8 mouse cellular contexts compared by ENCODE assay signal in genomic region chr13:104227478-104227877, GRCm38 (mm10). TPM values are rescaled to one million over a fixed set of nuclear protein-coding genes. Genes with fewer than 3 reads are reported as not detected.
A peak's percentile ranks its signal among the peaks of the same experiment; 100 is the strongest.
DNase-seq lines count a peak whose midpoint lies in the region; ATAC-seq lines count a peak whose summit lies in the region.

No protein-coding gene starts in this region.

- H3K27me3 ChIP-seq in heart, embryonic 16.5 days (ENCODE audit: control insufficient read depth, insufficient read depth, low read length): no peaks in the 10 kb centered on the region
- no peaks in the 10 kb centered on the region for H3K27me3 ChIP-seq in hindbrain, embryonic 15.5 days
- no peaks in the 10 kb centered on the region for H3K27me3 ChIP-seq in midbrain, embryonic 15.5 days (replicated peaks)

- H3K4me1 ChIP-seq in heart, embryonic 16.5 days (ENCODE audit: control insufficient read depth, insufficient read depth, low read length): peaks cover 12% of the 10 kb centered on the region
- peaks cover 17% of the 10 kb centered on the region for H3K4me1 ChIP-seq in hindbrain, embryonic 15.5 days (replicated peaks)
- H3K4me1 ChIP-seq in midbrain, embryonic 15.5 days: peaks cover 17% of the 10 kb centered on the region

- peaks cover 6% of the 10 kb centered on the region; the same call in 1 of the 2 replicates for H3K36me3 ChIP-seq in heart, embryonic 16.5 days (ENCODE audit: control insufficient read depth, insufficient read depth)
- H3K36me3 ChIP-seq in hindbrain, embryonic 15.5 days: no peaks in the 10 kb centered on the region
- H3K36me3 ChIP-seq in midbrain, embryonic 15.5 days (replicated peaks): no peaks in the 10 kb centered on the region

- H3K4me3 ChIP-seq in heart, embryonic 16.5 days (ENCODE audit: low read length): peak overlapping the region; percentile 91
- peak overlapping the region; percentile 76 for H3K4me3 ChIP-seq in hindbrain, embryonic 15.5 days
- peak overlapping the region; percentile 80 for H3K4me3 ChIP-seq in midbrain, embryonic 15.5 days

- no peaks in the 10 kb centered on the region for H3K9me3 ChIP-seq in heart, embryonic 16.5 days (replicated peaks; ENCODE audit: control insufficient read depth, low read length)
- H3K9me3 ChIP-seq in hindbrain, embryonic 15.5 days: no peaks in the 10 kb centered on the region
- no peaks in the 10 kb centered on the region for H3K9me3 ChIP-seq in midbrain, embryonic 15.5 days

- H3K27ac ChIP-seq in heart, embryonic 16.5 days (ENCODE audit: low read length): no peak overlapping the region
- no peak overlapping the region for H3K27ac ChIP-seq in hindbrain, embryonic 15.5 days (replicated peaks)
- no peak overlapping the region for H3K27ac ChIP-seq in midbrain, embryonic 15.5 days

- no peak for ATAC-seq in heart, embryonic 16.5 days (replicated peaks; ENCODE audit: extremely low read depth, insufficient read depth, low FRiP score)
- no peak for ATAC-seq in hindbrain, embryonic 15.5 days (ENCODE audit: low FRiP score, low read depth)
- no peak for ATAC-seq in midbrain, embryonic 15.5 days (replicated peaks)

- peak overlapping the region; percentile 87 for H3K4me2 ChIP-seq in heart, embryonic 16.5 days (ENCODE audit: low read depth, low read length)
- H3K4me2 ChIP-seq in hindbrain, embryonic 15.5 days: peak overlapping the region; percentile 91
- peak overlapping the region; percentile 73 for H3K4me2 ChIP-seq in midbrain, embryonic 15.5 days

- peak overlapping the region; percentile 87 for H3K9ac ChIP-seq in heart, embryonic 16.5 days (ENCODE audit: low read length)
- H3K9ac ChIP-seq in hindbrain, embryonic 15.5 days: 0 out of 2 replicates have a peak overlapping the region, but pooled peaks have one; percentile 14
- 0 out of 2 replicates have a peak overlapping the region, but pooled peaks have one; percentile 76 for H3K9ac ChIP-seq in midbrain, embryonic 15.5 days

- DNase-seq in heart, adult 11 months: no peak
- peak; percentile 19 for DNase-seq in adipocyte (ENCODE audit: low spot score)
- DNase-seq in urinary bladder, adult 2 months (ENCODE audit: low spot score): no peak
- DNase-seq in adrenal gland, adult 18-20 months (ENCODE audit: low spot score in 2 of 2): no peak
- no peak for DNase-seq in spleen, postnatal 36 days (ENCODE audit: low spot score in 2 of 2)

- WGBS in heart, embryonic 16.5 days: 31% methylated on average over 3 of the region's 3 CpGs
- 73% methylated on average over 3 of the region's 3 CpGs for WGBS in hindbrain, embryonic 15.5 days
- 64% methylated on average over 3 of the region's 3 CpGs for WGBS in midbrain, embryonic 15.5 days

RNA-seq across cellular contexts. Expression of gene Cenpk, which starts 0.9 kb away (rescaled TPM):
- polyA plus RNA-seq in heart, embryonic 16.5 days (2015; fragmentation: Nextera tagmentation; extraction: Ambion mirVana): 36.6 and 44.1 TPM in 2 replicates
- 16.2 and 17.7 TPM in 2 replicates for polyA plus RNA-seq in hindbrain, embryonic 15.5 days (2015; fragmentation: Nextera tagmentation; extraction: Ambion mirVana)
- 10.6 and 11.6 TPM in 2 replicates for polyA plus RNA-seq in midbrain, embryonic 15.5 days (2015; fragmentation: Nextera tagmentation; extraction: Ambion mirVana)
- 1.9 and 2.2 TPM in 2 replicates for polyA plus RNA-seq in urinary bladder, adult 2 months (2012; rRNA removed)
- 1 to 10 TPM; 1.6 to 1.8 TPM for total RNA-seq in adrenal gland, adult 18-20 months (2021)

RNA-seq across cellular contexts. Expression of gene Ppwd1, which starts 1.2 kb away (rescaled TPM):
- 8.3 and 8.4 TPM in 2 replicates for polyA plus RNA-seq in heart, embryonic 16.5 days (2015; fragmentation: Nextera tagmentation; extraction: Ambion mirVana)
- 6.2 and 7.7 TPM in 2 replicates for polyA plus RNA-seq in hindbrain, embryonic 15.5 days (2015; fragmentation: Nextera tagmentation; extraction: Ambion mirVana)
- 6.6 and 6.9 TPM in 2 replicates for polyA plus RNA-seq in midbrain, embryonic 15.5 days (2015; fragmentation: Nextera tagmentation; extraction: Ambion mirVana)
- 5.1 and 7.9 TPM in 2 replicates for polyA plus RNA-seq in urinary bladder, adult 2 months (2012; rRNA removed)
- 10 to 100 TPM; 13.1 to 13.3 TPM for total RNA-seq in adrenal gland, adult 18-20 months (2021)

RNA-seq across cellular contexts. Expression of gene Trim23, which starts 48.9 kb away (rescaled TPM):
- polyA plus RNA-seq in heart, embryonic 16.5 days (2015; fragmentation: Nextera tagmentation; extraction: Ambion mirVana): 12.9 and 16.0 TPM in 2 replicates
- 33.0 and 33.2 TPM in 2 replicates for polyA plus RNA-seq in hindbrain, embryonic 15.5 days (2015; fragmentation: Nextera tagmentation; extraction: Ambion mirVana)
- polyA plus RNA-seq in midbrain, embryonic 15.5 days (2015; fragmentation: Nextera tagmentation; extraction: Ambion mirVana): 34.8 and 37.0 TPM in 2 replicates
- 15.7 and 17.0 TPM in 2 replicates for polyA plus RNA-seq in urinary bladder, adult 2 months (2012; rRNA removed)
- 10 to 100 TPM; 15.2 to 16.3 TPM for total RNA-seq in adrenal gland, adult 18-20 months (2021)

RNA-seq across cellular contexts. Expression of gene Trappc13, which starts 49.2 kb away (rescaled TPM):
- polyA plus RNA-seq in heart, embryonic 16.5 days (2015; fragmentation: Nextera tagmentation; extraction: Ambion mirVana): 44.4 and 53.3 TPM in 2 replicates
- polyA plus RNA-seq in hindbrain, embryonic 15.5 days (2015; fragmentation: Nextera tagmentation; extraction: Ambion mirVana): 56.2 and 62.0 TPM in 2 replicates
- 55.9 and 58.7 TPM in 2 replicates for polyA plus RNA-seq in midbrain, embryonic 15.5 days (2015; fragmentation: Nextera tagmentation; extraction: Ambion mirVana)
- polyA plus RNA-seq in urinary bladder, adult 2 months (2012; rRNA removed): 24.3 and 25.0 TPM in 2 replicates
- total RNA-seq in adrenal gland, adult 18-20 months (2021): 10 to 100 TPM; 58.9 to 72.0 TPM

Comparison
In these comparisons a context has a peak if more than half of its experiments do, and no peak if none do; other contexts are left out.
1. H3K9ac ChIP-seq: peak in every context shown above with its lines; median percentile 87 in heart, embryonic 16.5 days; 76 in midbrain, embryonic 15.5 days; 14 in hindbrain, embryonic 15.5 days.